Mouse (Mus musculus) CH12.LX (cell line): ENCODE measurements at regions not wholly inside any gene's neighbourhood (a gene's known extent, or its start where the extent isn't known, plus 50 kb on each side); places are given as distances from the start of the nearest gene placed in this dataset.

Source experiments
- BHLHE40 ChIP-seq: IDR thresholded peaks from 2 replicates; pipeline ENCODE4 v1.6.1; 2011; ENCODE audit warnings: mild to moderate bottlenecking, low read depth, low read length, improper control_type of control experiment
- CHD1 ChIP-seq: IDR thresholded peaks from 2 replicates; pipeline ENCODE4 v1.6.1; 2012; ENCODE audit warnings: low read depth, low read length, improper control_type of control experiment, inconsistent platforms
- CTCF ChIP-seq, 2 experiments: IDR thresholded peaks in 1 of 2; conservative IDR thresholded peaks in 1 of 2; 2 replicates each; pipeline ENCODE4 v1.5.1; 2011 to 2012; ENCODE audit warnings: low read depth in 2 of 2, low read length in 2 of 2, improper control_type of control experiment in 1 of 2, inconsistent platforms in 1 of 2, mild to moderate bottlenecking in 1 of 2, moderate library complexity in 1 of 2
- MAFK ChIP-seq: IDR thresholded peaks from 2 replicates; pipeline ENCODE4 v1.6.1; 2011; ENCODE audit warnings: low read length, improper control_type of control experiment; ENCODE audit not compliant: insufficient replicate concordance
- MYC ChIP-seq: IDR thresholded peaks from 2 replicates; pipeline ENCODE4 v1.6.1; 2011; ENCODE audit warnings: low read depth, mild to moderate bottlenecking, improper control_type of control experiment, low read length
- POLR2A ChIP-seq: IDR thresholded peaks from 2 replicates; pipeline ENCODE4 v1.6.1; 2011; ENCODE audit warnings: low read depth, mild to moderate bottlenecking, improper control_type of control experiment, low read length
- SIN3A ChIP-seq: IDR thresholded peaks from 2 replicates; pipeline ENCODE4 v1.6.1; 2012; ENCODE audit warnings: low read length, improper control_type of control experiment, inconsistent platforms
- SMC3 ChIP-seq: IDR thresholded peaks from 2 replicates; pipeline ENCODE4 v1.6.1; 2011; ENCODE audit warnings: low read depth, low read length, improper control_type of control experiment
- ZKSCAN1 ChIP-seq: IDR thresholded peaks from 2 replicates; pipeline ENCODE4 v1.6.1; 2012; ENCODE audit warnings: low read depth, inconsistent platforms, low read length, improper control_type of control experiment, borderline replicate concordance
- ZMIZ1 ChIP-seq: IDR thresholded peaks from 2 replicates; pipeline ENCODE4 v1.6.1; 2012; ENCODE audit warnings: low read depth, mild to moderate bottlenecking, inconsistent platforms, low read length, improper control_type of control experiment

GRCm38 (mm10) chr9:72197331-72197732, 77.3 kb upstream of the Zfp280d start:
- no peak for TF ChIP-seq BHLHE40
- no peak for TF ChIP-seq MYC
- TF ChIP-seq CHD1, result no peak
- no peak for TF ChIP-seq POLR2A
- TF ChIP-seq CTCF (conservative IDR thresholded peaks at IDR 0.05 in 1 of 2, IDR thresholded peaks at IDR 0.05 in 1 of 2; ENCODE audit: low read depth in 2 of 2, low read length in 2 of 2), result no peak
- TF ChIP-seq ZMIZ1, result no peak
- TF ChIP-seq ZKSCAN1, result no peak
- no peak for TF ChIP-seq SMC3
- no peak for TF ChIP-seq MAFK
- TF ChIP-seq SIN3A, result no peak
